Mouse (Mus musculus): ENCODE results near the gene Obox5. TPM values are rescaled to one million over a fixed set of nuclear protein-coding genes. Genes with fewer than 3 reads are reported as not detected.
"Not testable (repeated sequence)": the region's sequence is repeated elsewhere in the genome, so short reads cannot be mapped to it uniquely, and the experiment has no call there.

Obox5 gene
- not detected in 2 replicates for polyA plus RNA-seq (2014; fragmentation: Nextera tagmentation; extraction: Ambion mirVana)

- H3K9me3 ChIP-seq (ENCODE audit: control insufficient read depth, low read length); H3K4me1 ChIP-seq (replicated peaks; ENCODE audit: control insufficient read depth, insufficient read depth, low read length); DNase-seq (ENCODE audit: low spot score); H3K4me2 ChIP-seq (ENCODE audit: low read depth, low read length, severe bottlenecking); H3K4me3 ChIP-seq (ENCODE audit: low read depth, low read length); H3K27ac ChIP-seq (ENCODE audit: low read depth, low read length); H3K36me3 ChIP-seq (ENCODE audit: control insufficient read depth, insufficient read depth, low read length); H3K27me3 ChIP-seq (ENCODE audit: control insufficient read depth, insufficient read depth, low read length); ATAC-seq (replicated peaks; ENCODE audit: low FRiP score); H3K9ac ChIP-seq (ENCODE audit: low read length): not testable (repeated sequence)
- WGBS = 89% methylated on average over 2 of the region's 2 CpGs
These were observed at the start of gene Obox5 for GRCm38 (mm10) chr7:15749831-15750230. TSS of gene Obox5 (plus strand) at chr7:15750131.

- not testable (repeated sequence) for H3K9me3 ChIP-seq (ENCODE audit: control insufficient read depth, low read length); H3K27ac ChIP-seq (ENCODE audit: low read depth, low read length); H3K4me1 ChIP-seq (replicated peaks; ENCODE audit: control insufficient read depth, insufficient read depth, low read length); ATAC-seq (replicated peaks; ENCODE audit: low FRiP score); H3K4me3 ChIP-seq (ENCODE audit: low read depth, low read length); H3K36me3 ChIP-seq (ENCODE audit: control insufficient read depth, insufficient read depth, low read length); DNase-seq (ENCODE audit: low spot score); H3K27me3 ChIP-seq (ENCODE audit: control insufficient read depth, insufficient read depth, low read length); H3K4me2 ChIP-seq (ENCODE audit: low read depth, low read length, severe bottlenecking); H3K9ac ChIP-seq (ENCODE audit: low read length)
- WGBS = 77% methylated on average over 5 of the region's 5 CpGs
These were observed 635 bp upstream of the Obox5 start for GRCm38 (mm10) chr7:15749296-15749695.

Other genes with a start within 250 kb of the Obox5 start
- gene Obox3, start 110.2 kb upstream of the Obox5 start, polyA plus RNA-seq (2014; fragmentation: Nextera tagmentation; extraction: Ambion mirVana) = not detected in 2 replicates
- not detected in 2 replicates for gene Obox6, start 89.5 kb downstream of the Obox5 start, polyA plus RNA-seq (2014; fragmentation: Nextera tagmentation; extraction: Ambion mirVana)
- gene Crx, start 129.8 kb downstream of the Obox5 start, polyA plus RNA-seq (2014; fragmentation: Nextera tagmentation; extraction: Ambion mirVana) = not detected in 2 replicates
- not detected in 2 replicates for gene Crxos, start 132.5 kb downstream of the Obox5 start, polyA plus RNA-seq (2014; fragmentation: Nextera tagmentation; extraction: Ambion mirVana)
- gene Selenow, start 172.3 kb downstream of the Obox5 start, polyA plus RNA-seq (2014; fragmentation: Nextera tagmentation; extraction: Ambion mirVana) = 944 and 965 TPM in 2 replicates
- gene Nop53, start 195.9 kb downstream of the Obox5 start, polyA plus RNA-seq (2014; fragmentation: Nextera tagmentation; extraction: Ambion mirVana) = 169 and 174 TPM in 2 replicates
- gene Ehd2, start 217.4 kb downstream of the Obox5 start, polyA plus RNA-seq (2014; fragmentation: Nextera tagmentation; extraction: Ambion mirVana) = 10.4 and 11.3 TPM in 2 replicates

Measured in forebrain, embryonic 11.5 days (tissue).